In the genomic region with DNA sequence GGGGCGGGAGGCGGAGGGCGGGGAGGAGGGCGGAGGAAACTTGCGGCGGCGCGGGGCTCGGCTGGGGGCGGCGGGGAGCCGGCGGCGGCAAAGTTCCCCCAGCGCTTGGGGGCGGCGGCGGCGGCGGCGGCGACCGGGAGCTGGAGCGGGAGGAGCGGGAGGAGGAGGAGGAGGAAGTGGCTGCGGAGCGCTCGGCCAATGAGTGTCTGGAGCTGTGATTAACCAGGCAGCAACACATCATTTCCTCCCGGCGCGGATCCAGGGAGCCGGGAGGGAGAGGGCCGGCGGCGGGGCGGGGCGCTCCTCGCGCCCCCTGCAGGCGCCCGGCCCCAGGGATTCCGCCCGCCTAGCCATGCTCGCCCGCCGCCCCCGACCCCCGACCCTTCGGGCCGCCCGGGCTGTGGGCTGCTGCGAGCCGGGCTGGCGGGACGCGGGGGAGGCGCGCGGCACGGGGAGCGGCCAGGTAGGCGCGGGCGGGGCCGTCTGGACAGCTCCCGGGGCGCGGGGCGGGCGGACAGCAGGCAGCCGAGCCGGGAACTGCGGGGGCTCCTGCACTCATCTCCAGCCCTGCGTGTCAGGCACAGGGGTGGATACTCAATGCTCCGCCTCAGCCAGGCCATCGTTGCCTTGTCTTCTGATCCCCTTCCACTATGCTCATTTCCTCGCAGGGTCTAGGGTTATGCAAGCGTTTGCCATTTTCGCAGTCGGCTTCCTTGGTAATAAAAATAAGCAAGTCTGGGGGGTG, we compare ENCODE assay signal across 9 mouse cellular contexts. TPM values are rescaled to one million over a fixed set of nuclear protein-coding genes. Genes with fewer than 3 reads are reported as not detected.
DNase-seq lines count a peak whose midpoint lies in the region; ATAC-seq and TF ChIP-seq lines count a peak whose summit lies in the region.
"Had no signal": no experiment of that assay in that cellular context is flagged by ENCODE, and none has a peak within 500 bp of the region (broad histone marks: within the 10 kb centered on the region; RNA-seq: fewer than 3 reads in every experiment).

A gene (minus strand): TSS at position 92 of the 745 bp plus-strand sequence.
A gene (plus strand): TSS at position 233 of the 745 bp plus-strand sequence.

- TF ChIP-seq CTCF in gastrocnemius, adult 2 months (IDR thresholded peaks at IDR 0.05), result peak; percentile 59

- peak within 1 kb of the TSS; percentile 96 for H3K27ac ChIP-seq in gastrocnemius, adult 2 months
- H3K27ac ChIP-seq in hindbrain, embryonic 16.5 days (ENCODE audit: low read depth, low read length), result peak within 1 kb of the TSS; percentile 98
- peak within 1 kb of the TSS; percentile 39 for H3K27ac ChIP-seq in macrophage

- no peaks in the 10 kb centered on the region for H3K9me3 ChIP-seq in hindbrain, embryonic 16.5 days (ENCODE audit: control insufficient read depth, low read length)

- peak within 1 kb of the TSS; percentile 99 for H3K9ac ChIP-seq in hindbrain, embryonic 16.5 days (ENCODE audit: low read depth, low read length)

- DNase-seq in WW6 (ENCODE audit: low read depth, low spot score), result peak; percentile 56
- DNase-seq in cerebellum, postnatal 25 days, result peak; percentile 92 to 94
- DNase-seq in gastrocnemius, adult 2 months, result peak; percentile 96
- DNase-seq in left cerebral cortex, adult 8-10 months (ENCODE audit: low spot score in 2 of 2), result peak; percentile 58 to 91
- peak; percentile 81 to 90 for DNase-seq in right cerebral cortex, adult 2 months (ENCODE audit: low spot score in 2 of 2)
- DNase-seq in urinary bladder, postnatal 36 days (ENCODE audit: low spot score in 2 of 2), result peak; percentile 70 to 89

- intact Hi-C loops in gastrocnemius, adult 2 months (cut with DNase I), result loop anchor here (2.0 to 5.0 kb wide), 3 partner anchors 78 to 100 kb away; no protein-coding TSS in a partner anchor

- no peaks in the 10 kb centered on the region for H3K36me3 ChIP-seq in hindbrain, embryonic 16.5 days (ENCODE audit: control insufficient read depth, insufficient read depth, low read length)
- H3K36me3 ChIP-seq in macrophage (ENCODE audit: inconsistent target), result no peaks in the 10 kb centered on the region

- H3K79me2 ChIP-seq in macrophage (ENCODE audit: inconsistent target), result peaks cover 48% of the 10 kb centered on the region

- H3K4me3 ChIP-seq in gastrocnemius, adult 2 months, result peak within 1 kb of the TSS; percentile 96
- H3K4me3 ChIP-seq in hindbrain, embryonic 16.5 days (ENCODE audit: low read length), result peak within 1 kb of the TSS; percentile 95
- peak within 1 kb of the TSS; percentile 58 for H3K4me3 ChIP-seq in macrophage (ENCODE audit: inconsistent target)

- 0% methylated on average over 17 of the region's 80 CpGs for WGBS in hindbrain, embryonic 16.5 days
- 1% methylated on average over 62 of the region's 80 CpGs for WGBS in macrophage (ENCODE audit: missing documents)

- ATAC-seq in hindbrain, embryonic 16.5 days, result peak; percentile 94

- H3K27me3 ChIP-seq in hindbrain, embryonic 16.5 days (replicated peaks; ENCODE audit: control insufficient read depth, insufficient read depth, low read length), result no peaks in the 10 kb centered on the region

- H3K4me1 ChIP-seq in hindbrain, embryonic 16.5 days (ENCODE audit: control insufficient read depth, insufficient read depth, low read depth, low read length), result peaks cover 30% of the 10 kb centered on the region

- H3K4me2 ChIP-seq in hindbrain, embryonic 16.5 days (ENCODE audit: low read length), result peak within 1 kb of the TSS; percentile 81

RNA-seq across cellular contexts. Expression of the first gene that starts in this region (rescaled TPM):
- total RNA-seq in gastrocnemius, adult 2 months (2021), result 10 to 100 TPM; 17.6 to 23.2 TPM
- polyA plus RNA-seq in hindbrain, embryonic 16.5 days (2015; fragmentation: Nextera tagmentation; extraction: Ambion mirVana), result 4.6 and 5.1 TPM in 2 replicates
- 10 to 100 TPM; 31.4 to 37.6 (median 32.6) TPM for total RNA-seq in left cerebral cortex, adult 8-10 months (2022)
- 10 to 100 TPM in 10 of 26 experiments, 1 to 10 TPM in 16; 3.9 to 28.5 (median 9.1) TPM for total RNA-seq in macrophage (2018; cell fraction: chromatin; rRNA removed)
- 10 to 100 TPM in 18 of 26 experiments, 1 to 10 TPM in 8; 7.3 to 14.6 (median 10.6) TPM for total RNA-seq in macrophage (2018; cell fraction: cytosol; rRNA removed)
- 10 to 100 TPM in 25 of 26 experiments, 1 to 10 TPM in 1; 9.7 to 24.4 (median 14.9) TPM for total RNA-seq in macrophage (2018; cell fraction: nucleus; rRNA removed)
- polyA plus RNA-seq in macrophage (2018), result 7.9 to 12.7 TPM (median 10.7 TPM) in 3 replicates
- total RNA-seq: neutrophil, adult 5-6 weeks had no signal

RNA-seq across cellular contexts. Expression of the second gene that starts in this region (rescaled TPM):
- 1 to 10 TPM; 2.0 to 2.4 TPM for total RNA-seq in gastrocnemius, adult 2 months (2021)
- polyA plus RNA-seq in hindbrain, embryonic 16.5 days (2015; fragmentation: Nextera tagmentation; extraction: Ambion mirVana), result 14.6 and 15.1 TPM in 2 replicates
- total RNA-seq in left cerebral cortex, adult 8-10 months (2022), result 10 to 100 TPM; 29.5 to 35.7 (median 33.4) TPM
- 10 to 100 TPM in 12 of 26 experiments, 1 to 10 TPM in 14; 1.6 to 28.4 (median 9.6) TPM for total RNA-seq in macrophage (2018; cell fraction: chromatin; rRNA removed)
- 1 to 10 TPM; 2.1 to 6.5 (median 3.7) TPM for total RNA-seq in macrophage (2018; cell fraction: cytosol; rRNA removed)
- total RNA-seq in macrophage (2018; cell fraction: nucleus; rRNA removed), result 10 to 100 TPM in 5 of 26 experiments, 1 to 10 TPM in 21; 1.2 to 14.9 (median 4.5) TPM
- polyA plus RNA-seq in macrophage (2018), result 2.9 to 8.3 TPM (median 4.2 TPM) in 3 replicates
- total RNA-seq: neutrophil, adult 5-6 weeks had no signal

Comparison
In these comparisons a context has a peak if more than half of its experiments do, and no peak if none do; other contexts are left out.
1. Peak in every context shown above with its lines: DNase-seq, ATAC-seq, H3K4me3 ChIP-seq and H3K27ac ChIP-seq.
2. RNA of the second gene that starts in this region (total RNA-seq): 29.5 to 35.7 TPM in left cerebral cortex, adult 8-10 months; 2.0 to 2.4 TPM in gastrocnemius, adult 2 months; every median in the first group is over 4 times any median in the second.
3. H3K27ac ChIP-seq: peak in every context shown above with its lines; median percentile 98 in hindbrain, embryonic 16.5 days; 96 in gastrocnemius, adult 2 months; 39 in macrophage.